Mouse (Mus musculus) spleen, postnatal 36 days (tissue): ENCODE data around the gene Vmn1r91.
"Not testable (repeated sequence)": the region's sequence is repeated elsewhere in the genome, so short reads cannot be mapped to it uniquely, and the experiment has no call there.

Experiments used
- DNase-seq, 2 experiments: peaks; one replicate each; pipeline ENCODE4 v3.0.0; 2022; ENCODE audit warnings: low spot score in 2 of 2, mixed read lengths in 1 of 2

Vmn1r91 gene

GRCm38 (mm10) chr7:20099380-20099779, at the start of gene Vmn1r91:
Gene Vmn1r91 (plus strand): TSS chr7:20099680.
- DNase-seq, result not testable (repeated sequence)

DNA sequence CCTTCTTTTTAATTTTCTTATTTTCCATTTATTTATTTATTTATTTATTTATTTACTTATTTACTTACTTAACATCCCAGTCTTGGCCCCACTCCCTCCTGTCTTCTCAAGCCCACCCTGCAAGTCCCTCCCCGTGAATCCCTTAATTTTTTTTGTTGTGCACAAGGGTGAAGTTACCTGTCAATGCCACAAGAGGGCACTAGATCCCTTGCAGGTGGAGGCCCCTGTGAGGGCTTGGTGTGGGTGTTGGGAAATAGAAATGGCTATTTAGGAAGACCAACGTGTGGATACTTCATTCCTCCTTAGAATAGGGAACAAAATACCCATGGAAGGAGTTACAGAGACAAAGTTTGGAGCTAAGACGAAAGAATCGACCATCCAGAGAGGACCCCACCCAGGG, 35.4 kb upstream of the Vmn1r91 start:
- DNase-seq, result not testable (repeated sequence)

DNA sequence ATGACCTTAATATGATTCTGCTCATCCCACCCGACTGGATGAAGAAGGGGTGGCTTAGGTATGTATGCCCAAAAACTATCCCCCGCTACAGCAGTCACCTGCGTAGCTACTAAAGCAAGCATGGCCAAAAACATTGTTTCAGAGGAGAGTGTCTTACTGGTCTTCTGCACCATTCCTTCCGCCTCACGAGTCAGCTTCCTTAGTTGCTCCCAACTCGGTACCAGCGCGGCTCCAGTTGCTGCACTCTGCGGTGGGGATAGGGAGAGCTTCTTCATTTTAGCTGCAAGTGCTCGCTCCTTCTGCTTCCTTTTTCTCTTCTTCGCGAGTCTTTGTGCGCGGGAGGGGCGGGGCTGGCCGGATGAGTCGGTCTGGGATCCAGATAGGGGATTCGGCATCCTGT, 21.4 kb upstream of the Vmn1r91 start:
- DNase-seq, result not testable (repeated sequence)

DNA sequence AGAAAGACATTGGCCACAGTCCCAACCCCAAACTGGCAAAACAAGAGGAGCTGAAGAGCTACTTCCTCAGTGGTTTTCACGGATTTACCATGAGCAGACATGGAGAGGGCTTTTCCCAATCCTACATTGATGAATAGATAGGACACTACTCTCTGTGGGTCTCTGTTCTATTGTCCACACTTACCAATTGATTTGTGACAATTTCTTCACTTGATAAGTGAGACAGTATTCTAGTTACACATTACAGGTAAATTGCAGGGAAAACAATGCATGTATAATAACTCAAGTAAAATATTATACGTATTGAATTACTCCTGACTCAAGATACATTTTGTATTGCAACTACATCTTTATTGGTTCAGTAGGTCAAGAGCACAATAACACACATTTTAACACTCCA, 23.0 kb downstream of the Vmn1r91 start, which contains the start of gene Gm16442:
Gene Gm16442, minus strand, starts transcription at position 101 of the 400 bp plus-strand sequence.
- not testable (repeated sequence) for DNase-seq

GRCm38 (mm10) chr7:20138988-20139387, 39.5 kb downstream of the Vmn1r91 start, which contains the start of gene Vmn1r93:
Gene Vmn1r93 (minus strand): TSS chr7:20139088.
- DNase-seq, result not testable (repeated sequence)
